Mouse (Mus musculus): ENCODE results near the gene Plekha8.

Plekha8 gene

GRCm38 (mm10) chr6:54594469-54595329 is at the start of gene Plekha8:
TSS of gene Plekha8 (plus strand) at chr6:54595111.
- DNase-seq (ENCODE audit: low spot score in 2 of 2) = peak; percentile 92

- DNase-seq (ENCODE audit: low spot score in 2 of 2) = no peak
These were observed 46.4 kb upstream of the Plekha8 start for GRCm38 (mm10) chr6:54548314-54549019.

GRCm38 (mm10) chr6:54549311-54549710 is 45.6 kb upstream of the Plekha8 start:
- DNase-seq (ENCODE audit: low spot score in 2 of 2) = no peak

- no peak for DNase-seq (ENCODE audit: low spot score in 2 of 2)
These were observed 44.0 kb upstream of the Plekha8 start for GRCm38 (mm10) chr6:54550801-54551323.

- no peak for DNase-seq (ENCODE audit: low spot score in 2 of 2)
These were observed 42.0 kb upstream of the Plekha8 start for GRCm38 (mm10) chr6:54552721-54553413.

- no peak for DNase-seq (ENCODE audit: low spot score in 2 of 2)
These were observed 41.3 kb upstream of the Plekha8 start for GRCm38 (mm10) chr6:54553632-54554031.

GRCm38 (mm10) chr6:54554341-54555110 is 40.4 kb upstream of the Plekha8 start:
- DNase-seq (ENCODE audit: low spot score in 2 of 2) = no peak

- no peak for DNase-seq (ENCODE audit: low spot score in 2 of 2)
These were observed 39.1 kb upstream of the Plekha8 start for GRCm38 (mm10) chr6:54555816-54556215.

- no peak for DNase-seq (ENCODE audit: low spot score in 2 of 2)
These were observed 37.2 kb upstream of the Plekha8 start for GRCm38 (mm10) chr6:54557671-54558070.

- no peak for DNase-seq (ENCODE audit: low spot score in 2 of 2)
These were observed 36.4 kb upstream of the Plekha8 start for GRCm38 (mm10) chr6:54558466-54558865.

- no peak for DNase-seq (ENCODE audit: low spot score in 2 of 2)
These were observed 32.7 kb upstream of the Plekha8 start for GRCm38 (mm10) chr6:54562018-54562809.

GRCm38 (mm10) chr6:54563561-54563960 is 31.4 kb upstream of the Plekha8 start:
- no peak for DNase-seq (ENCODE audit: low spot score in 2 of 2)

GRCm38 (mm10) chr6:54564506-54564991 is 30.4 kb upstream of the Plekha8 start:
- DNase-seq (ENCODE audit: low spot score in 2 of 2) = no peak

- DNase-seq (ENCODE audit: low spot score in 2 of 2) = peak; percentile 25 to 36
These were observed 29.9 kb upstream of the Plekha8 start for GRCm38 (mm10) chr6:54565012-54565411.

GRCm38 (mm10) chr6:54565665-54566545 is 29.0 kb upstream of the Plekha8 start, which contains the start of gene Scrn1:
TSS of gene Scrn1 (minus strand) at chr6:54566489.
- peak; percentile 66 for DNase-seq (ENCODE audit: low spot score in 2 of 2)

GRCm38 (mm10) chr6:54566546-54566919 is 28.4 kb upstream of the Plekha8 start:
- no peak for DNase-seq (ENCODE audit: low spot score in 2 of 2)

- no peak for DNase-seq (ENCODE audit: low spot score in 2 of 2)
These were observed 25.1 kb upstream of the Plekha8 start for GRCm38 (mm10) chr6:54569776-54570175.

GRCm38 (mm10) chr6:54573218-54573955 is 21.5 kb upstream of the Plekha8 start:
- no peak for DNase-seq (ENCODE audit: low spot score in 2 of 2)

All from heart, adult 9 months (tissue).